Mouse (Mus musculus) neural tube, embryonic 11.5 days (tissue): ENCODE data around the gene Dppa3. TPM values are rescaled to one million over a fixed set of nuclear protein-coding genes. Genes with fewer than 3 reads are reported as not detected.

Experiments used
- ATAC-seq: fragments of 200-750 bp; cut with Nextera tagmentation; 2 replicates; pipeline ENCODE4 v1.8.0; 2017; ENCODE audit warnings: moderate number of reproducible peaks, mild to moderate bottlenecking, moderate TSS enrichment, moderate library complexity; ENCODE audit not compliant: insufficient read depth, low FRiP score, low TSS enrichment
- DNase-seq: peaks from one replicate; pipeline ENCODE4 v3.0.0-alpha.2; 2015; ENCODE audit warnings: low spot score
- H3K27ac ChIP-seq: fragments of 300-500 bp; sonication (generic); 2 replicates; pipeline ENCODE4 v1.5.1; 2014; ENCODE audit warnings: low read depth, mild to moderate bottlenecking, low read length
- H3K27me3 ChIP-seq: fragments of 300-500 bp; sonication (generic); 2 replicates; pipeline ENCODE4 v1.6.1; 2014; ENCODE audit warnings: mild to moderate bottlenecking, low read length, mixed read lengths; ENCODE audit not compliant: control insufficient read depth, insufficient read depth
- H3K36me3 ChIP-seq: fragments of 300-500 bp; sonication (generic); 2 replicates; pipeline ENCODE4 v1.6.1; 2014; ENCODE audit warnings: mild to moderate bottlenecking, low read length, moderate library complexity, mixed read lengths; ENCODE audit not compliant: control insufficient read depth, insufficient read depth
- H3K4me1 ChIP-seq: fragments of 300-500 bp; sonication (generic); 2 replicates; pipeline ENCODE4 v1.6.1; 2014; ENCODE audit warnings: low read length, mixed read lengths; ENCODE audit not compliant: control insufficient read depth, insufficient read depth
- H3K4me2 ChIP-seq: fragments of 300-500 bp; sonication (generic); 2 replicates; pipeline ENCODE4 v1.6.1; 2014; ENCODE audit warnings: low read depth, mild to moderate bottlenecking, moderate library complexity
- H3K4me3 ChIP-seq: fragments of 300-500 bp; sonication (generic); 2 replicates; pipeline ENCODE4 v1.5.1; 2014; ENCODE audit warnings: low read depth, low read length
- H3K9ac ChIP-seq: fragments of 300-500 bp; sonication (generic); 2 replicates; pipeline ENCODE4 v1.6.1; 2014; ENCODE audit warnings: mild to moderate bottlenecking, low read length
- H3K9me3 ChIP-seq: fragments of 300-500 bp; sonication (generic); 2 replicates; pipeline ENCODE4 v1.6.1; 2016; ENCODE audit warnings: low read length; ENCODE audit not compliant: control insufficient read depth
- WGBS: fragments of 180-500 bp; shearing (Covaris S2); extraction: QIAGEN DNeasy Blood & Tissue Kit; methylation state at CpG from one replicate; pipeline ENCODE4 v1.1.7; 2014; 5-methylcytosine and 5-hydroxymethylcytosine counted together
- polyA plus RNA-seq: library from polyadenylated mRNA; unstranded; fragments of >200 nt; fragmentation: Nextera tagmentation; extraction: Ambion mirVana; gene quantifications from 2 replicates; pipeline ENCODE4 v1.2.1, GENCODE M21; 2014

The Dppa3 gene
- polyA plus RNA-seq, 1 experiment from 2014 or later = not detected

DNA sequence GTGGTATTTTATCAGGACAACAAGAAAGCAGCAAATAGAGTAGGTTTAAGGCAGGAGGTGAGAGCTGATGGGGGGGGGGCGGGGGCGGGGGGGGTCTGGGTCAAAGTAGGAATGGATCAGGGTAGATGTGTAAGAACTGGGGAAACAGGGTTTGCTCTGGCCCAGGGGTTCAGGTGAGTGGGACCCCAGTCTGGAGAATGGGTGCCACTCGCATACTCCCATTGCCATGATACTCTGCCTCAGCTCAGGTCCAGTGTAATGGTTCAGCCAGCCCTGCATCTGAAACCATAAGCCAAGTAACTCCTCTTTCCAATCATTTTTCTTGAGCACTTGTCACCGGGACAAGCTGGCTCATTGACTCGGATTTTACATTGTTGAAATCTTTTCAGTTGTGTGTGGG is 42.6 kb downstream of the Dppa3 start:
- Histone ChIP-seq H3K9me3 (no peaks in the 10 kb centered on the region), H3K4me3 (no peak overlapping the region), H3K9ac (no peak overlapping the region), H3K4me1 (no peaks in the 10 kb centered on the region; the same call in 1 of the 2 replicates), H3K27me3 (no peaks in the 10 kb centered on the region), H3K36me3 (no peaks in the 10 kb centered on the region), H3K27ac (no peak overlapping the region), H3K4me2 (no peak overlapping the region)
- WGBS = 83% methylated on average over 5 of the region's 5 CpGs
- ATAC-seq (peak; percentile 24; the same call in 1 of the 2 replicates), DNase-seq (no peak)

DNA sequence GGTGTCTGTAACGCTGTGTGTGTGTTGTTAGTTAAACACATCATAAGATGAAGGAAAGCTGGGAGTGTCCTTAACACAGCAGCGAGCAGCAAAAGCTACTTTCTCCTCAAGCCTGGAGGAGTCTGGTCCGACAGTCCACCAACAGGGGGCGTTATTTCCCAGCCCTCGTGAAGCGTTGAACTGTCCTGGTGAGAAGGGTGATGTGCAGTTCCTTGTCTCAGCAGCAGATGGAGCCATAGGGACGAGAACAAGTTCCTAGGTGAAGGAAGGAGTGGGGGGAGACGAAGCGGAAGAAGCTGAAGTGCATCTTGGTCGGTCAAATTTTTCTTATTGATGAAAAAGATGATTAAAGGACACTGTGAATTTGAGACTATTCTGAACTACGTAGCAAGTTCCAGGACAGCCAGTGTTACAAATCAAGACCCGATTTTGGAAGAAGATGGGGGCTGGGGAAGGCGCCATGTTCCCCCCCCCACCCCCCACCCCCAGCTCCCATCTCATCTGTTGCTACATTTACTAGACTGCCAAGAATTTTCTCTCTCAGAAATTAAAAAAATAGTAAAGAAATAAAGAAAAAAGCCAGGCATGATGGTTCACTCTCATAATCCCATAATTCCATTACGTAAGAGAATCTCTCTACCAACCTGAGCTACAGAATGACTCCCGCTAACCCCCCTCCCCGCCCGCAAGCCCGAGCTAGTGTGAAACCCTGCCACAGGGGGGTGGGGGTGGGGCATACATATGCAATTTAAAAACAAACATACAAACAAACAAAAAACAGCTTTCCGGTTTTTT is 43.4 kb downstream of the Dppa3 start:
- no peaks in the 10 kb centered on the region for H3K36me3 ChIP-seq
- H3K4me1 ChIP-seq = no peaks in the 10 kb centered on the region; the same call in 1 of the 2 replicates
- H3K4me2 ChIP-seq = peak overlapping the region; percentile 43
- WGBS = 9% methylated on average over 19 of the region's 19 CpGs
- H3K27me3 ChIP-seq = no peaks in the 10 kb centered on the region
- H3K4me3 ChIP-seq = peak overlapping the region; percentile 36
- H3K9me3 ChIP-seq = no peaks in the 10 kb centered on the region
- no peak overlapping the region for H3K27ac ChIP-seq
- H3K9ac ChIP-seq = 0 out of 2 replicates have a peak overlapping the region, but pooled peaks have one; percentile 9
- peak; percentile 90 for ATAC-seq
- DNase-seq = peak; percentile 93

DNA sequence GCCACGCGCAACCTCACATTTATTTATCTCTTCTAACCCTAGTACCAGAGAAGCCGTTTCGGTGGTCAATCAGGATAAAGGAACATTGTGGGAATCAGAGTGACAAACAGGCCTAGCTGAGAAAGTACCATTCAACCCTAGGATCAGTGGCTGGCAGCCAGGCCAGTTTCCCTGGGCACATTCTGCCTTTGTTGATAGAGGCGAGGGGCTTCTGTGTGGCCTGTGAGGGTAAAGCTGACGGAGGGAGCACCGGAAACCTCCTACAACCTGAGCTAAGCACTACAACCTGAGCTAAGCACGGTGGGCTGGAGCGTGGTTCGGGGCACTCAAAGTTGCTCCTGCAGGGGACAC is 44.0 kb downstream of the Dppa3 start:
- Histone ChIP-seq H3K27ac (no peak overlapping the region), H3K36me3 (no peaks in the 10 kb centered on the region), H3K4me1 (no peaks in the 10 kb centered on the region; the same call in 1 of the 2 replicates), H3K9me3 (no peaks in the 10 kb centered on the region), H3K4me2 (peak overlapping the region; percentile 43), H3K9ac (0 out of 2 replicates have a peak overlapping the region, but pooled peaks have one; percentile 9), H3K27me3 (no peaks in the 10 kb centered on the region), H3K4me3 (peak overlapping the region; percentile 36; the same call in 1 of the 2 replicates)
- 29% methylated on average over 10 of the region's 10 CpGs for WGBS
- ATAC-seq (peak; percentile 29; the same call in 1 of the 2 replicates), DNase-seq (peak; percentile 34)

DNA sequence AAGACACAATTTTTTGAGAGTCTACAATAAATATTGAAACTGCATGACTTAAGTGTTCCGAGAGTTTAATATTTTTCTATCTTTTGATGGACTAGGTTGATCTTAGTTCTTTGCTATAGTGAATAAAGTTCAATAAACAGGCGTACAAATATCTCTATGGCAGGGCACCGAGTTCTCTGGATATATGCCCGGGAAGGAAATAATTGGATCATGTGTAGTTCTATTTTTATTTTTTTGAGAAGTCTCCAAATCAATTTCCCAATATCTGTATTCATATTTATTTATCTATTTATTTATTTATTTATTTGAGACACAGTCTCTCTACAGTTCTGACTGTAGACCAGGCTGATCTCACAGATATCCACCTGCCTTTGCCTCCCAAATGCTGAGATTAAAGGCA is 44.6 kb downstream of the Dppa3 start:
- Histone ChIP-seq H3K9me3 (no peaks in the 10 kb centered on the region), H3K4me1 (no peaks in the 10 kb centered on the region; the same call in 1 of the 2 replicates), H3K27ac (no peak overlapping the region), H3K4me3 (no peak overlapping the region), H3K9ac (no peak overlapping the region), H3K36me3 (no peaks in the 10 kb centered on the region), H3K4me2 (no peak overlapping the region), H3K27me3 (no peaks in the 10 kb centered on the region)
- ATAC-seq (no peak), DNase-seq (no peak)
- WGBS = 94% methylated on average over 4 of the region's 4 CpGs

DNA sequence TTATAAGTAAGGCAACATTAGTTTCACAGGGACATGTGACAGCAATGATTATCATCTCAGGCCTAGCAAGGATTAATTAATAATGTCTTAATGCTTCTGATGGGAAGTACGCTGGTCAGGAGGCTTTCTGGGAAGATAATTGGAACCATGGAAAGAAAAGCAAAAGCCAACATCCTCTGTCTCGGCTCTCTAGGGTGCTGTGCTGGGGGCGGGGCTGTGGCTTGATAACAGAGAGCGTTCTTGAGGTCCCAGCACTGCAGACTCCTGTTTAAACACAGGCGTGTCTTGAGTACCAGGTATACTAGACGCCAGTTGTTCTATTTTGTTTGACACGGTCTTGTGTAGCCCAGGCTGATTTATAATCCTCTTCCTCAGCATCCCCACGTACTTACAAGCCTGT is 46.5 kb downstream of the Dppa3 start:
- no peaks in the 10 kb centered on the region; the same call in 1 of the 2 replicates for H3K4me1 ChIP-seq
- H3K9me3 ChIP-seq = no peaks in the 10 kb centered on the region
- WGBS = 69% methylated on average over 8 of the region's 8 CpGs
- ATAC-seq (no peak), DNase-seq (no peak)
- no peaks in the 10 kb centered on the region for H3K36me3 ChIP-seq
- H3K4me2 ChIP-seq = no peak overlapping the region
- H3K4me3 ChIP-seq = no peak overlapping the region
- H3K9ac ChIP-seq = no peak overlapping the region
- no peaks in the 10 kb centered on the region for H3K27me3 ChIP-seq
- no peak overlapping the region for H3K27ac ChIP-seq

Other genes starting within 250 kb of the Dppa3 start
- 68.3 and 75.3 TPM in 2 replicates for gene Rimklb, start 127.6 kb upstream of the Dppa3 start, polyA plus RNA-seq
- 0.42 and 0.84 TPM in 2 replicates for gene Mfap5, start 120.6 kb upstream of the Dppa3 start, polyA plus RNA-seq
- gene Aicda, start 72.6 kb upstream of the Dppa3 start, polyA plus RNA-seq = not detected in 2 replicates
- gene Apobec1, start 24.0 kb upstream of the Dppa3 start, polyA plus RNA-seq = 1.6 and 1.9 TPM in 2 replicates
- 0.13 TPM in 1 of 2 replicates, not detected in the other for gene Gdf3, start 16.3 kb upstream of the Dppa3 start, polyA plus RNA-seq
- gene Nanog, start 81.1 kb downstream of the Dppa3 start, polyA plus RNA-seq = 0.11 TPM in 1 of 2 replicates, not detected in the other
- 31.1 and 39.5 TPM in 2 replicates for gene Slc2a3, start 175.2 kb downstream of the Dppa3 start, polyA plus RNA-seq
- 4.8 and 5.1 TPM in 2 replicates for gene Foxj2, start 193.5 kb downstream of the Dppa3 start, polyA plus RNA-seq
- 1.8 and 2.1 TPM in 2 replicates for gene C3ar1, start 229.8 kb downstream of the Dppa3 start, polyA plus RNA-seq
- gene Necap1, start 248.1 kb downstream of the Dppa3 start, polyA plus RNA-seq = 76.4 and 80.7 TPM in 2 replicates